Mouse (Mus musculus): ENCODE measurements at regions not wholly inside any gene's neighbourhood (a gene's known extent, or its start where the extent isn't known, plus 50 kb on each side); places are given as distances from the start of the nearest gene placed in this dataset.

DNA sequence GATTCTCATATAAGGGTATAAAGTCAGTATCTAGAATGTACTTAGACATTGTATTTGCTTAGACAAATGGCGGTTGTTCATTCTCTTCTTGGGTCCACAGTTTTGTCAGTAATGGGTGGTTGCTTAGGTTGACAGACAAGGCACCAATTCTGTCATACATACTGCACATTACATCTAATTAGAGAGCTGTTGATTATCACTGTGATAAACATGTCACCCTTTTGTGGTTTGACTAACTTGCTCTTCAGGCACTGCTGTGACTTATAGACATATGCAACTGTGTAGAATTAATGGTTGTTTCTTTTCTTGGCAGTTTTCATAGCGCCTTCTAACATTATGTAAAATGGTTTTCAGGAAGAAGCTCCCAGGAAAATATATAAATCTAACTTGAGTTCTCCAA, 1069.4 kb downstream of the Slitrk1 start:
- DNase-seq (ENCODE audit: low read depth, low spot score): no peak
- no peaks in the 10 kb centered on the region for H3K4me1 ChIP-seq (ENCODE audit: control insufficient read depth in 1 of 2, insufficient read depth in 2 of 2, low read length in 2 of 2)
- no peak overlapping the region for H3K4me3 ChIP-seq (ENCODE audit: control insufficient read depth in 1 of 2, insufficient read depth in 1 of 2, low read depth in 2 of 2, low read length in 2 of 2)
- H3K36me3 ChIP-seq (ENCODE audit: control insufficient read depth in 1 of 2, insufficient read depth in 2 of 2, low read length in 2 of 2): no peaks in the 10 kb centered on the region
- H3K9me3 ChIP-seq (replicated peaks; ENCODE audit: insufficient read depth, low read length): no peaks in the 10 kb centered on the region
- no peaks in the 10 kb centered on the region for H3K27me3 ChIP-seq (ENCODE audit: control insufficient read depth in 1 of 2, insufficient read depth in 2 of 2, low read length in 2 of 2)
- no peaks in the 10 kb centered on the region for H3K79me2 ChIP-seq (ENCODE audit: control insufficient read depth, insufficient read depth, low read length, poor library complexity)
- TF ChIP-seq MYB (IDR thresholded peaks at IDR 0.05; ENCODE audit: low read depth, low read length): no peak
- TF ChIP-seq JUND (IDR thresholded peaks at IDR 0.05; ENCODE audit: low read depth, low read length): no peak
- no peak for TF ChIP-seq BHLHE40 (IDR thresholded peaks at IDR 0.05; ENCODE audit: borderline replicate concordance, low read depth, low read length)
- TF ChIP-seq MYC (IDR thresholded peaks at IDR 0.05; ENCODE audit: low read depth, low read length): no peak
- no peak for TF ChIP-seq ZMIZ1 (IDR thresholded peaks at IDR 0.05; ENCODE audit: low read depth, low read length)
- no peak overlapping the region for H3K9ac ChIP-seq (ENCODE audit: control insufficient read depth, low read depth, low read length, poor library complexity, severe bottlenecking)
- H3K27ac ChIP-seq (ENCODE audit: control insufficient read depth, low read depth, low read length): no peak overlapping the region

DNA sequence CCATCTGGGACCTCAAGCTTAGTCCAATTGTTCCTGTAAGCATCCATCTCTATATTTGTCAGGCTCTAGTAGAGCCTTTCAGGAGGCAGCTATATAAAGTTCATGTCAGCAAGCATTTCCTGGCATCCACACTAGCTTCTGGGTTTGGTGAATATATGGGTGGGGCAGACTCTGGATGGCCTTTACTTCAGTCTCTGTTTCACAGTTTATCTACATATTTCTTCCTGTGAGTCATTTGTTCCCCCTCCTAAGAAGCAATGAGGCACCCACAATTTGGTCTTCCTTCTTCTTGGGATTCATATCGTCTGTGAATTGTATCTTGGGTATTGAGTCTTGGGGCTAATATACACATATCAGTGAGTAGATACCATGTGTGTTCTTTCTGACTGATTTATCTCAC, 1081.0 kb downstream of the Slitrk1 start:
- no peak overlapping the region for H3K27ac ChIP-seq (ENCODE audit: control insufficient read depth, low read depth, low read length)
- H3K9me3 ChIP-seq (replicated peaks; ENCODE audit: insufficient read depth, low read length): no peaks in the 10 kb centered on the region
- no peaks in the 10 kb centered on the region for H3K79me2 ChIP-seq (ENCODE audit: control insufficient read depth, insufficient read depth, low read length, poor library complexity)
- DNase-seq (ENCODE audit: low read depth, low spot score): peak; percentile 69
- H3K4me1 ChIP-seq (ENCODE audit: control insufficient read depth in 1 of 2, insufficient read depth in 2 of 2, low read length in 2 of 2): 0 out of 4 replicates have a peak, but pooled peaks cover 0 to 3% of the 10 kb centered on the region in 2 experiments
- H3K27me3 ChIP-seq (ENCODE audit: control insufficient read depth in 1 of 2, insufficient read depth in 2 of 2, low read length in 2 of 2): no peaks in the 10 kb centered on the region
- no peaks in the 10 kb centered on the region for H3K36me3 ChIP-seq (ENCODE audit: control insufficient read depth in 1 of 2, insufficient read depth in 2 of 2, low read length in 2 of 2)
- TF ChIP-seq NELFE (IDR thresholded peaks at IDR 0.05; ENCODE audit: low read depth, low read length) (no peak), CTCF (IDR thresholded peaks at IDR 0.05 in 2 of 3, conservative IDR thresholded peaks at IDR 0.05 in 1 of 3; ENCODE audit: control insufficient read depth in 1 of 3, insufficient read depth in 1 of 3, low read depth in 2 of 3, low read length in 3 of 3, poor library complexity in 1 of 3, severe bottlenecking in 1 of 3) (no peak), ZKSCAN1 (IDR thresholded peaks at IDR 0.05; ENCODE audit: low read depth, low read length) (no peak), MAX (IDR thresholded peaks at IDR 0.05; ENCODE audit: low read length) (no peak), MYC (IDR thresholded peaks at IDR 0.05; ENCODE audit: low read depth, low read length) (no peak), TBP (IDR thresholded peaks at IDR 0.05; ENCODE audit: low read depth, low read length) (no peak), HCFC1 (IDR thresholded peaks at IDR 0.05; ENCODE audit: low read depth, low read length) (no peak), GATA1 (IDR thresholded peaks at IDR 0.05; ENCODE audit: low read depth, low read length) (peak; percentile 17; the same call in 1 of the 2 replicates), EP300 (IDR thresholded peaks at IDR 0.05; ENCODE audit: low read depth in 1 of 2, low read length in 2 of 2) (peak in 1 of 2 experiments; percentile 45; a peak in 2 of 4 replicates)
- no peak overlapping the region for H3K4me3 ChIP-seq (ENCODE audit: control insufficient read depth in 1 of 2, insufficient read depth in 1 of 2, low read depth in 2 of 2, low read length in 2 of 2)
- no peak overlapping the region for H3K9ac ChIP-seq (ENCODE audit: control insufficient read depth, low read depth, low read length, poor library complexity, severe bottlenecking)

DNA sequence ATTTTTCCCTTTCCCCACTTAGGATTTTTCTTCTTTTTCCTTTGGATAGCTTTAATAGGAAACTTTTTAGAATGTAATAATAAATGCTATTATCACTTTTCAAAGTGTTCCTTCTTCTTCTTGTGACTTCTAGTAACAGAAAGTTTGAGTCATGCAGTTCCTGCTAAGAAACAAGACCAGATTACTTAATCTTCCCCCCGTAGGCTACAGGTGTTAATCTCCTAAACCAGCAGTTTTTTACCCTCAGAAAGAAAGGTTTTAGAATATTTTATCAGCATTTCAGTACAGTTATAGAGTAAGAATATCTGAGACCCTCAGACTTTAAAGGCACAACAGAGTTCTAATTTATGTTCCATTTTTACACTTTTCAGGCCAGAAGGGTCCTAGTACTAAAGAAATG, 1128.7 kb downstream of the Slitrk1 start:
- Histone ChIP-seq H3K4me1 (ENCODE audit: control insufficient read depth in 1 of 2, insufficient read depth in 2 of 2, low read length in 2 of 2) (peaks cover 0 to 7% of the 10 kb centered on the region in 2 experiments; a peak in 1 of 4 replicates), H3K4me3 (ENCODE audit: control insufficient read depth in 1 of 2, insufficient read depth in 1 of 2, low read depth in 2 of 2, low read length in 2 of 2) (peak overlapping the region in 1 of 2 experiments; percentile 28; a peak in 2 of 4 replicates), H3K27me3 (ENCODE audit: control insufficient read depth in 1 of 2, insufficient read depth in 2 of 2, low read length in 2 of 2) (no peaks in the 10 kb centered on the region), H3K79me2 (ENCODE audit: control insufficient read depth, insufficient read depth, low read length, poor library complexity) (no peaks in the 10 kb centered on the region), H3K9ac (ENCODE audit: control insufficient read depth, low read depth, low read length, poor library complexity, severe bottlenecking) (no peak overlapping the region; the same call in 1 of the 2 replicates), H3K9me3 (replicated peaks; ENCODE audit: insufficient read depth, low read length) (no peaks in the 10 kb centered on the region), H3K27ac (ENCODE audit: control insufficient read depth, low read depth, low read length) (no peak overlapping the region), H3K36me3 (ENCODE audit: control insufficient read depth in 1 of 2, insufficient read depth in 2 of 2, low read length in 2 of 2) (peaks cover 0 to 3% of the 10 kb centered on the region in 2 experiments; a peak in 2 of 4 replicates)
- peak; percentile 64 for DNase-seq (ENCODE audit: low read depth, low spot score)
- TF ChIP-seq ELF1 (IDR thresholded peaks at IDR 0.05; ENCODE audit: low read depth, low read length) (no peak), MAZ (IDR thresholded peaks at IDR 0.05; ENCODE audit: low read depth, low read length) (no peak), GABPA (IDR thresholded peaks at IDR 0.05; ENCODE audit: low read depth, low read length) (no peak), MXI1 (IDR thresholded peaks at IDR 0.05; ENCODE audit: low read depth, low read length) (no peak), TBP (IDR thresholded peaks at IDR 0.05; ENCODE audit: low read depth, low read length) (no peak), MAFK (IDR thresholded peaks at IDR 0.05; ENCODE audit: borderline replicate concordance, low read depth, low read length) (0 out of 2 replicates have a peak, but pooled peaks have one; percentile 62), EP300 (IDR thresholded peaks at IDR 0.05; ENCODE audit: low read depth in 1 of 2, low read length in 2 of 2) (peak; percentile 92), ETS1 (IDR thresholded peaks at IDR 0.05; ENCODE audit: low read depth, low read length) (peak; percentile 63; the same call in 1 of the 2 replicates), CTCF (IDR thresholded peaks at IDR 0.05 in 2 of 3, conservative IDR thresholded peaks at IDR 0.05 in 1 of 3; ENCODE audit: control insufficient read depth in 1 of 3, insufficient read depth in 1 of 3, low read depth in 2 of 3, low read length in 3 of 3, poor library complexity in 1 of 3, severe bottlenecking in 1 of 3) (no peak), CHD2 (IDR thresholded peaks at IDR 0.05; ENCODE audit: low read length) (no peak), HCFC1 (IDR thresholded peaks at IDR 0.05; ENCODE audit: low read depth, low read length) (no peak), NRF1 (IDR thresholded peaks at IDR 0.05; ENCODE audit: insufficient read depth, low read depth, low read length, poor library complexity, severe bottlenecking) (no peak), TAL1 (IDR thresholded peaks at IDR 0.05; ENCODE audit: low read length) (0 out of 2 replicates have a peak, but pooled peaks have one; percentile 24), ZC3H11A (IDR thresholded peaks at IDR 0.05; ENCODE audit: low read depth, low read length) (0 out of 2 replicates have a peak, but pooled peaks have one; percentile 14), MYB (IDR thresholded peaks at IDR 0.05; ENCODE audit: low read depth, low read length) (peak; percentile 50; the same call in 1 of the 2 replicates), JUND (IDR thresholded peaks at IDR 0.05; ENCODE audit: low read depth, low read length) (no peak), TCF12 (IDR thresholded peaks at IDR 0.05; ENCODE audit: low read depth, low read length) (peak; percentile 86), BHLHE40 (IDR thresholded peaks at IDR 0.05; ENCODE audit: borderline replicate concordance, low read depth, low read length) (no peak)

Measured in MEL (cell line).